Mouse (Mus musculus) CD4-positive, CD25-positive, alpha-beta regulatory T cell, adult 2 months (primary cell): Measurements from ENCODE around the gene Gapvd1.
"Not testable (repeated sequence)": the region's sequence is repeated elsewhere in the genome, so short reads cannot be mapped to it uniquely, and the experiment has no call there.

ENCODE experiments used
- DNase-seq: peaks from one replicate; pipeline ENCODE4 v3.0.0-alpha.2; 2012; ENCODE audit warnings: low read depth, low spot score

Gene Gapvd1

DNA sequence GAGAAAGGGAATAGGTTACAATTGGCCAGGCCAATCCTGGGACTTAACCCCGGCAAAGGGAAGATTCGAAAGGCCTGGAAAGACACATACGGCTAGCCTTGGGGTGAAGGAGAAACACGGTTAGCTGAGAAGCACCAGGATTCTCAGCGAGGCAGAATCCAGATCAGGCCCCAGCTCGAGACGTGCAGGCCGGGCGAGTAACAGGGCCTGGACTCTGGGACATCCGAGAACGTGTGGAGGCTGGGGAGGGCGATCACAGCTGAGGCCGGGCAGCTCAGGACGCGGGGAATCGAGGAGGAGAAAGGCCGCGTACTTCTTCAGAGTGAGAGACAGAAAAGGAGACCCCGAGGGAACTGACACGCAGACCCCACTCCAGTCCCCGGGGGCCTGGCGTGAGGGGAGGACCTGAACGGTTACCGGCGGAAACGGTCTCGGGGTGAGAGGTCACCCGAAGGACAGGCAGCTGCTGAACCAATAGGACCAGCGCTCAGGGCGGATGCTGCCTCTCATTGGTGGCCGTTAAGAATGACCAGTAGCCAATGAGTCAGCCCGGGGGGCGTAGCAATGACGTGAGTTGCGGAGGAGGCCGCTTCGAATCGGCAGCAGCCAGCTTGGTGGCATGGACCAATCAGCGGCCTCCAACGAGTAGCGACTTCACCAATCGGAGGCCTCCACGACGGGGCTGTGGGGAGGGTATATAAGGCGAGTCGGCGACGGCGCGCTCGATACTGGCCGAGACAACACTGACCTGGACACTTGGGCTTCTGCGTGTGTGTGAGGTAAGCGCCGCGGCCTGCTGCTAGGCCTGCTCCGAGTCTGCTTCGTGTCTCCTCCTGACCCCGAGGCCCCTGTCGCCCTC, 16.6 kb upstream of the Gapvd1 start, which contains the start of gene Hspa5:
Gene Hspa5 (plus strand): TSS at position 603 of the 859 bp plus-strand sequence.
- peak; percentile 99 for DNase-seq

DNA sequence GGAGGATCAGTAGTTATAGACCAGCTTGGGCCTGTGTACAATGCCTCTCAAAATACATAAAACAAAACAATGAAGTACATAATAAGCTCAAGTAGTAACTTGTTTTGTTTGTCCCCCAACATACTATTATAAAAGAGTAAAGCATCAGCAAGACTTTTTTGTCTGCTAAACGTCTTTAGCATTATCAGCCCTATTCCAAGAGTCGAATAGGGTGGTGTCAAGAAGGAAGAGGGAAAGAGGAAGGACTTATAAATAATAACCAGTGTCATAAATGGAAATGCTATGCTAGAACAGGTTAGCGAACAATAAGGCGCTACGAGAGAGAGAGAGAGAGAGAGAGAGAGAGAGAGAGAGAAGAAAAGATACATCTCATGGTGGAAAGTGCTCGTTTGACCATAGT, 15.9 kb upstream of the Gapvd1 start:
- no peak for DNase-seq

- no peak for DNase-seq
Measured at GRCm38 (mm10) chr2:34770049-34770448, 15.0 kb upstream of the Gapvd1 start.

- no peak for DNase-seq
Measured at GRCm38 (mm10) chr2:34764801-34765200, 9.8 kb upstream of the Gapvd1 start.

DNA sequence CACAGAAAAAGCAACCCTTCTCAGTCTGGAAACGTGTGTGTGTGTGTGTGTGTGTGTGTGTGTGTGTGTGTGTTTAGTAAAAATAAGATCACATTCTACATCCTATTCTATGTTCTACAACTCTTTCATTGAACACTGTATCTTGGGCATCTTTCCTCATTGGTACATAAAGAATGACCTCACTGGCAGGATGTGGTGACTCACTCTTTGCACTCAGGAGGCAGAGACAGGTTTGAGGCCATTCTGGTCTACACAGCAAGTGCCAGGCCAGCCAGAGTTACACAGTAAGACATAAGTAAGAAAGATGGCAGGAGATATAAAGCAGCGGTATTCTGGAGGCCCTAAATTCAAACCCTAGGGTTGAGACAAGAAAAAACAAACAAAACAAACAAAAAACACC, 7.8 kb upstream of the Gapvd1 start:
- DNase-seq: peak; percentile 18

- no peak for DNase-seq
Measured at GRCm38 (mm10) chr2:34762174-34762573, 7.1 kb upstream of the Gapvd1 start.

GRCm38 (mm10) chr2:34761272-34761671, 6.2 kb upstream of the Gapvd1 start:
- DNase-seq: not testable (repeated sequence)

DNA sequence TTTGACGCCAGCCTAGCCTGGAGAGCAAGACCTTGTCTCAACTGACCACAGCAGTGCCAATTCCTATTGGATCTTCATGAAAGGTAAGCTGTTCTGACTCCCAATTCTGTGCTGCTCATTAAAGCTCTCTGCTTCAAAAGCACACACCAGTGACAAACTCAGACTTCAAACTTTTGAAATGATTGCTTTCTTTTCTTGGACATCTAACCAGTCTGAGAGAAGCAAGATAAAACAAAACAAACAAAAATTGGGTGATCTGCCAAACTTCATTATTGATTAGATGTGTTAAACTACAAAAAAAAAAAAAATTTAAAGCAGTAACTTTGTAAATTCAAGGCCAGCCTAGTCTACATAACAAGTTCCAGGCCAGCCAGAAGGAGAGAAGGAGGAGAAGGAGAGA, 2.3 kb upstream of the Gapvd1 start:
- no peak for DNase-seq

GRCm38 (mm10) chr2:34753811-34754550, 1.1 kb downstream of the Gapvd1 start:
- peak; percentile 89 for DNase-seq

GRCm38 (mm10) chr2:34750245-34750644, 4.8 kb downstream of the Gapvd1 start:
- DNase-seq: no peak

DNA sequence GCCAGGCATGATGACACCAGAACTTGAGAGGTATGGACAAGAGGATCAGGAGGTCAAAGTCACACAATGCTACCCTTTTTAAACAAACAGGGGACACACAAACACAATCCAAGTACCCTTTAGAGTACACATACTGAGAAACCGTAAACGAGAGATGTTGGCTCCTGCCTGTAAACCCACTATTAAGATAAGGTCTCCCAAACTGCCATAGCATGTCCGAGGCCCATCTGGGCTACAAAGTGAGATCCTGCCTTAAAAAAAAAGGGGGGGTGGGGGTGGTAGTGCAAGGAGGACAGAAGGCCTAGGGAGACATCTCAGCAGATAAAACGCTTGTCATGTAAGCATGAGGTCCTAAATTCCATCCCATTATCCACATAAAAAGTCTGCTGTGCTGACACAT, 6.6 kb downstream of the Gapvd1 start:
- no peak for DNase-seq

- peak; percentile 36 for DNase-seq
Measured at GRCm38 (mm10) chr2:34745673-34746072, 9.4 kb downstream of the Gapvd1 start.

GRCm38 (mm10) chr2:34744476-34744875, 10.6 kb downstream of the Gapvd1 start:
- peak; percentile 14 for DNase-seq

- no peak for DNase-seq
Measured at GRCm38 (mm10) chr2:34742675-34743074, 12.4 kb downstream of the Gapvd1 start.

GRCm38 (mm10) chr2:34741390-34742159, 13.5 kb downstream of the Gapvd1 start:
- no peak for DNase-seq

- DNase-seq: no peak
Measured at GRCm38 (mm10) chr2:34739684-34740391, 15.2 kb downstream of the Gapvd1 start.

GRCm38 (mm10) chr2:34737911-34738310, 17.1 kb downstream of the Gapvd1 start:
- no peak for DNase-seq

GRCm38 (mm10) chr2:34736626-34737025, 18.4 kb downstream of the Gapvd1 start:
- no peak for DNase-seq

DNA sequence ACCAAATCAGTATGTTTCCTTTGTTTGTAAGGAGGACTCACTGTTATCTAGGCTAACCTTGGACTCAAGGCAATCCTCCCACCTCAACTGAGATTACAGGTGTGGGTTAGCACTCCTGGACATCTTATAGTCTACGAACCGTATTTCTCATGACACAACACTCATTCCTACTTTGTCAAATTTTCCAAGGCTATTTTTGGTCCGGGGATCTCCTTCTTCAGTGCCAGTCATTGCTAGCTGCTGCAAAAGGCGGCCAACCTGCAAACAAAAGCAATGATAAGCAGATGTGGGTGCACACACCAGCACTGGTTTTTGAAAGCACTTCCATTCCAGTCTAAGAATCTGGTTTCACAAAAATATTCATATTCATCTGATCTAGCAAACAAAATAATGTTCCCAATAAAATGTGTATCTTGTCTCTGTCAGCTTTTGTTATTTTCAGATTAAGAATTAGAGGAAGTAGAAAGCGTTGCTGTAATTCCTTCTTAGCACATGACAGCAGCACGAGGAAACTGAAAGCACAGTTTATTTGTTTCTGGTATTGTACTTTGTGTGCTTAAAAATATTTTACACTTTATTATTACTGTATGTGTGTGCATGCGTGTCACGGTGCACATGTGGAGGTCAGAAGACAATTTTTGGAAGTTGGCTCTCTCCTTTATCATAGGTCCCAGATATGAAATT, 27.8 kb downstream of the Gapvd1 start:
- DNase-seq: no peak

GRCm38 (mm10) chr2:34725269-34725668, 29.8 kb downstream of the Gapvd1 start:
- no peak for DNase-seq

DNA sequence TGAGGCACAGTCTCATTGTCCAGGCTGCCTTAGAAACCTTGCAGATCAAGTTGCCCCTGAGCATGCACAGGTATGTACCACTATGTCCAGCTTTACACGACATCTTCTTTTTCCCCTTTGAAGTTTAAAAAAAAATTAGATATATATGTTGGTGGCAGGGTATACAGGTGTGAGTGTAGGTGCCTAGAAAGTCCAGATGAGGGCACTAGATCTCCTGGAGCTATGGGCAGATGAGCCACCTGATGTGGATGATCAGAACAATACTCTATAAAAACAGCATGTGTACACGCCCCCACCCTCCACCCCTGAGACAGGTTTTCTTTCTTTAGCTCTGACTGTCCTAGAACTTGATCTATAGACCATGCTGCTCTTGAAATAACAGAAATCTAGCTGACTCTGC, 36.8 kb downstream of the Gapvd1 start:
- DNase-seq: peak; percentile 50
